Mouse (Mus musculus) heart, embryonic 10.5 days (tissue): ENCODE measurements at regions not wholly inside any gene's neighbourhood (a gene's known extent, or its start where the extent isn't known, plus 50 kb on each side); places are given as distances from the start of the nearest gene placed in this dataset.
"Not testable (repeated sequence)": the region's sequence is repeated elsewhere in the genome, so short reads cannot be mapped to it uniquely, and the experiment has no call there.

Experiments
- DNase-seq: peaks from one replicate; pipeline ENCODE4 v3.0.0-alpha.2; 2017; ENCODE audit warnings: low spot score
- H3K27ac ChIP-seq: fragments of 300-500 bp; sonication (generic); 2 replicates; pipeline ENCODE4 v1.5.1; 2016; ENCODE audit warnings: mild to moderate bottlenecking
- H3K27me3 ChIP-seq: fragments of 300-500 bp; sonication (generic); 2 replicates; pipeline ENCODE4 v1.6.1; 2016; ENCODE audit warnings: mild to moderate bottlenecking; ENCODE audit not compliant: poor library complexity, insufficient read depth, severe bottlenecking
- H3K36me3 ChIP-seq: fragments of 300-500 bp; sonication (generic); 2 replicates; pipeline ENCODE4 v1.6.1; 2016; ENCODE audit warnings: mild to moderate bottlenecking, moderate library complexity
- H3K4me1 ChIP-seq: fragments of 300-500 bp; sonication (generic); 2 replicates; pipeline ENCODE4 v1.6.1; 2016; ENCODE audit warnings: mild to moderate bottlenecking
- H3K4me3 ChIP-seq: fragments of 300-500 bp; sonication (generic); 2 replicates; pipeline ENCODE4 v1.5.1; 2016; ENCODE audit warnings: mild to moderate bottlenecking, moderate library complexity
- H3K9me3 ChIP-seq: fragments of 300-500 bp; sonication (generic); 2 replicates; pipeline ENCODE4 v1.6.1; 2016; ENCODE audit warnings: mild to moderate bottlenecking, moderate library complexity
- WGBS: fragments of 180-500 bp; shearing (Covaris S2); methylation state at CpG from one replicate; pipeline ENCODE4 v1.1.7; 2016; 5-methylcytosine and 5-hydroxymethylcytosine counted together

DNA sequence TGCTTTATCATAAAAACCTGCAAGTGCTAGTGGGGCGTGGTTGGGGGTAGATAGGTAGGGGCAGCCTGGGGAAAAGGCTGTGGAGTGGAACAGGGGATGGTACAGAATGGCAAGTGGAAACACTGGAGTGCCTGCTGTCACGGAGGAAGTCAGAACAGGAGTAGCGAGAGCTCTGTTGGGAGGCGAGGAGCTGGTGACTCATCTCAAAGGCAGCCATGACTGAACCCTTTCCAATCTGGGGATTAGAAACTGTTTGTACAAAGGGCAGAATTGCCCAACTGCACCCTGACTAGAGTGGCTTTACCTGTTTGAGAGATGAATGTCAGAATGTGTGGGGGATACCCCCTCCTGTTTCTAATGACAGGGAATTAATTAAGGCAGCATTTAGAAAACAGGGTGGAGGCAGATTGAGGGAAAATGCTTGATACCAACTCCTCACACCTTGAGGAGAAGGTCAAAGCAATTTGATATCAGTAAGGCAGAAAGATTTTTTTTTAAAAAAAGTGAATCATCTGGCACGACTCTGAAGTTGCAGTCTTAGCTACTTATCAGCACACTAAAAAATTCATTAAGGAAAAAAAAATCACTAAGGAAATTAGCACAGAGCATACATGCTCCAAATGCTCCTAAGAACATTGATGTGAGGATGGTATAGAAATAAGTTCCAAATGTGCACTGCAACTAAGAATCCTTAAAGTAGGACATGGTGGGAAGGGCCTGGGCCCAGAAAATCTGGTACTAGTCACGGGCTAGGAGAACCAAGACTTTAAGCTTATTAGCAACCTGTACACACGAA, 54.7 kb upstream of the Usp25 start:
- Histone ChIP-seq H3K4me3 (no peak overlapping the region), H3K27ac (no peak overlapping the region), H3K36me3 (no peaks in the 10 kb centered on the region), H3K4me1 (0 out of 2 replicates have a peak, but pooled peaks cover 4% of the 10 kb centered on the region), H3K9me3 (peaks cover 4% of the 10 kb centered on the region; the same call in 1 of the 2 replicates), H3K27me3 (no peaks in the 10 kb centered on the region)
- 52% methylated on average over 7 of the region's 7 CpGs for WGBS
- no peak for DNase-seq

DNA sequence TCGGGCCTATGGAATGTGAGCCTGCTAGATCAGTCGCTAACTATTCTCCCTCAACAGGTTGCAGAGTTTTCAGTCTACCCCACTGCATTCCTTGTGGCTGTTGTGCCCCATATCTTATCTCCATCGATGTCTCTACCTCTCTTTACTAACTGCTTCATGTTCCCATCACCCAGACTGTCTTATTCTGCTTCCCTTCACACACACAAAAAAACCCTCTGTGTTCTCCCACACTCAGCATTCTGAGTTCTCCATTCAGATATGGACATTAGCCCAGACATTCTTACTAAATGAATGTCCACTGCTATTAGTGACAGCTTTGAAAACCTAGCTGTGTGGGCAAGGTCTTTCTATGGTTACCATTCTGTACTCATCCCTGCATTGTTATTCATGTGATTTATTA, 56.0 kb upstream of the Usp25 start:
- Histone ChIP-seq H3K4me1 (0 out of 2 replicates have a peak, but pooled peaks cover 4% of the 10 kb centered on the region), H3K27me3 (no peaks in the 10 kb centered on the region), H3K4me3 (no peak overlapping the region), H3K36me3 (no peaks in the 10 kb centered on the region), H3K27ac (no peak overlapping the region), H3K9me3 (peaks cover 6% of the 10 kb centered on the region; the same call in 1 of the 2 replicates)
- WGBS, result 69% methylated on average over 3 of the region's 3 CpGs
- DNase-seq, result no peak

DNA sequence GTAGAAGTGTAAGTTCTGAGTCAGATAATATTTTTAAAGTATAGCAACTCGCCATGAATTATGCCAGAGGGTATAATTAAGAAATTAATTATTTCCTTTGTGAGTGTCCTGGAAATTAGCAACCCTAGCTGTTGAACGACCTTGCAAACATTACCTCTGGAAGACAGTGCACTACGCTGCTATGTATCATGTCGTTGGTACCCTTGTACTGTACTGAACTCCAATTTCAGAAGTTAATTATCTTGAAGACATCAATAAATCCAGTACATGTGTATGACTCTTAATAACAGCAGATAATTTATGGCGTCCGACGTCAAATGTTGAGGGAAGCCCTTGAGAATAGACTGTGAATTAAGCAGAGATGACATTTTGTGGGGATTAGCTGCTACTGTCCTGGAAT, 56.4 kb upstream of the Usp25 start:
- H3K9me3 ChIP-seq, result peaks cover 6% of the 10 kb centered on the region; the same call in 1 of the 2 replicates
- 88% methylated on average over 7 of the region's 7 CpGs for WGBS
- H3K36me3 ChIP-seq, result no peaks in the 10 kb centered on the region
- no peak overlapping the region for H3K27ac ChIP-seq
- H3K4me3 ChIP-seq, result no peak overlapping the region
- H3K27me3 ChIP-seq, result no peaks in the 10 kb centered on the region
- 0 out of 2 replicates have a peak, but pooled peaks cover 4% of the 10 kb centered on the region for H3K4me1 ChIP-seq
- no peak for DNase-seq

DNA sequence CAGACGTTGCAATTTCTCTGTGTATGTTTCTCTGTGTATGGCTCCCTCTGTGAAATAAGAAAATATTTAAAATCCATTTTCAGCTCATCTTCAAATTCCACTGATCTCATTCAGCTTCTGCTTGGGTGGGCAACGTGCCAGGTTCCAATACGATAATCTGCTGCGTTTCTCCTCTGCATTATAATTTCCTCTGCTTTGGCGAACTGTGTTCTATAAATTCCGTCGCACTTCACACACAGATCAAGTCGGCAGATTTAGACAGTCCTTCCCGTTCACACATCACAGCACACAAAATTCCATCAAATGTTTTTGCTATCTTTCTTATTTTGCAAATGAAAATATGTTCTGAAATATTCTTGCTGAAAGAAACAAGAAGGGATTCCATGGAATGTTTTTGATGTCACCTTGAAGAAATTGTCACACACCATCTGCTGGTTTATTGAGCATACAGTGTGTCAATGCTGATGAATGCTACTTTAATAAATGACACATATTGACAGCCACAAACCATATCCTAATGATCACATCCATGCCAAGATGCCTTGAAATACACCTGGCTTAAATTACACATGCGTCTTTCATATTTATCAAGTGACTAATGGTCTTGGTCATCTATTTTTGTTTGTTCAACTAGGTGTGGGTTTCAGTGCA, 62.5 kb upstream of the Usp25 start:
- 85% methylated on average over 10 of the region's 10 CpGs for WGBS
- no peak overlapping the region for H3K27ac ChIP-seq

DNA sequence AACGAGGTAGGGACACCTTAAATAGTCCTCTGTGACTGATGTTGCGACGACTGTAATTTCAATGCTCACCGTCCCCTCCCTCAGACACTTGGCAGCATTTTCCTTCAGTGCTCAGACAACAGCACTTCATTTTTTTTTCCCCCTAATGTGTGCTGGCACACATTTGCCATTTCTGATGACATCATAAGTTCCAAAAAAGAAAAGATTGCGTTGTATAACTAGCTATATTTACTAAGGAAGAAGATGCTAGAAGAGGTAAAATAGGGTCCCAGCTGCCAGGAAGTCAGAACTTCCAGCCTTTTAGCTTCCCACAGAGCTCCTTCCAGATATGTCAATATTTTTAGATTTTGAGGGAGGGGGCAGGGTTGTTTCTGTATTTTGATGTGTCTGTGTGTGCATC, 66.5 kb upstream of the Usp25 start:
- H3K4me3 ChIP-seq, result no peak overlapping the region
- 84% methylated on average over 5 of the region's 5 CpGs for WGBS
- DNase-seq, result no peak
- no peaks in the 10 kb centered on the region for H3K9me3 ChIP-seq
- H3K4me1 ChIP-seq, result no peaks in the 10 kb centered on the region
- H3K36me3 ChIP-seq, result no peaks in the 10 kb centered on the region
- no peaks in the 10 kb centered on the region for H3K27me3 ChIP-seq
- no peak overlapping the region for H3K27ac ChIP-seq

More for the DNA sequence above, 62.5 kb upstream of the Usp25 start:
- Histone ChIP-seq H3K4me1 (no peaks in the 10 kb centered on the region), H3K36me3 (no peaks in the 10 kb centered on the region), H3K9me3 (peaks cover 6% of the 10 kb centered on the region; the same call in 1 of the 2 replicates), H3K4me3 (no peak overlapping the region), H3K27me3 (no peaks in the 10 kb centered on the region)
- DNase-seq, result no peak

DNA sequence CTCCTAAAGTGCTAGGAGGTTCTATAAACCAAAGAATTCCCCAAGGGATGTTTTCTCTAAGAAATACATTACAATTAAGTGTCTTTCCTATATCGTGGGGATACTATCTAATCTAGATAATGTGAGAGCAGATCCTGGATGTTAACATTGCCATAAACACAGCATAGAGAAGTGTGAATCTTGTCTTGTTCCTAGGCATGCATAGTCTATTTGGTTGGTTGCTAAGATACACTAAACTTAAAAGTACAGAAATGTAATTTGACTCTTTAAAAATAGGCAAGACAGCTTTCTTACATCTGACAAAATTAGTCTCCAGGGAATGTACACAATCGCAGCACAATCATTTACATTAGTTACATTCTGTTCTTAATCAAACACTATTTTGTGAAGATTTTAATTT, 75.4 kb upstream of the Usp25 start:
- 72% methylated on average over 2 of the region's 2 CpGs for WGBS
- H3K27ac ChIP-seq, result no peak overlapping the region
- H3K4me1 ChIP-seq, result no peaks in the 10 kb centered on the region
- no peak overlapping the region for H3K4me3 ChIP-seq
- DNase-seq, result no peak
- no peaks in the 10 kb centered on the region for H3K27me3 ChIP-seq
- no peaks in the 10 kb centered on the region for H3K9me3 ChIP-seq
- H3K36me3 ChIP-seq, result no peaks in the 10 kb centered on the region

DNA sequence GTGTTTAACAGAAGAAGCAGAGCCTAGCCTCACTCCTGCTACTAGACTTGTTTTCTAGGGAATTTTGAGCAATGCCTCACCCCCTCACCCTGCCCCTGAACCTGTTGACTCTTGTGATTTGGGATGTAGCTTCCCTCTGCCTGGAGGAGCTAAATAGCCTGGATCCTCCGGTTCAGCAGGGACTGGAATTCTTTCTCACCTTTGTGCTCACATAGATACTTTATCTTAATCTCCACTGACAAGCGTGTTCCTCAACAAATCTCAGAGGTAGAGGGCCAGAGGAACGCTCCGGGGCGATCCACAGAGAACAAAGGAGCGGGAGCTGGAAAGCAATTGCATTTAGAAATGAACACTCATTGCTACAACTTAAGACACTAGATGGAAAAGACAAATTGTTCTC, 85.6 kb upstream of the Usp25 start:
- H3K36me3 ChIP-seq, result no peaks in the 10 kb centered on the region
- no peak overlapping the region for H3K4me3 ChIP-seq
- no peaks in the 10 kb centered on the region for H3K9me3 ChIP-seq
- 58% methylated on average over 6 of the region's 6 CpGs for WGBS
- H3K27me3 ChIP-seq, result no peaks in the 10 kb centered on the region
- DNase-seq, result no peak
- H3K27ac ChIP-seq, result no peak overlapping the region
- no peaks in the 10 kb centered on the region for H3K4me1 ChIP-seq

DNA sequence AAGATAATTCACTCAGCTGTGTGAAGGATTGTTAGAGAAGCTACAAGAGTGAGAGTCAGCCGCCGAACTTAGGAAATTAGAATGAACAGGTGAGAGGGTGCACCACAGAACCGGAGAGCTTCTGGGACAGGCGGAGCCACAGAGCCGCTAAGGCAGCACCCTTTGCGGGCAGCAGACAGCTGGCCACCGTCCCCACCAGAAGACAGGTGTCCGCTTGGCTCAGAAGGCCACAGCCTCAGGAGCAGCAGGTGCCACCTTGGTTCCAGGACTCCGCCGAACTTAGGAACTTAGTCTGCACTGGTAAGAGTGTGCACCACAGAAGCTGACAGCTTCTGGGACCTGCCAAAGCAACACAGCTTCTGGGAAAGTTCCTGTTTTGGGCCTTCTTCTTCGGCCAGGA, 93.4 kb upstream of the Usp25 start:
- H3K9me3 ChIP-seq, DNase-seq, H3K4me1 ChIP-seq, H3K36me3 ChIP-seq, H3K27ac ChIP-seq, H3K27me3 ChIP-seq, H3K4me3 ChIP-seq: not testable (repeated sequence)
- WGBS, result 89% methylated on average over 11 of the region's 11 CpGs

DNA sequence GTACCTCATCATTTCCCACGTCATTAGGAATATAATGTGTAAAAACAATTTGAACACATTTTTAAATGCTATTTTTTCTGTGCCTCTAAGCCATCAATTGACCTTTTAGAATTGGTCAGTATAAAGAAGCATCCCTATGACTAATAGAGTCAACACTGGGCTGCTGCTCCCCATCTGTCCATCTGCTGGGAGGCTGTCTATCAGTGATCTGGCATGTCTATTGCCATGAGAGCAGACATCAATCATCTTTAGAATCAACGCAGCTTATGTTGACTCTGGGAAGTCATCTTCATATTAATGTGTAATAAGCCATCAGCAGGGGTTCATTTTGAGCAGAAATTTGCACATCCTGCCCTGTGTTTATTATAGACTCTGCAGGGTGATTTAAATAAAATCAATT, 94.9 kb upstream of the Usp25 start:
- 77% methylated on average over 2 of the region's 2 CpGs for WGBS
- no peak for DNase-seq

DNA sequence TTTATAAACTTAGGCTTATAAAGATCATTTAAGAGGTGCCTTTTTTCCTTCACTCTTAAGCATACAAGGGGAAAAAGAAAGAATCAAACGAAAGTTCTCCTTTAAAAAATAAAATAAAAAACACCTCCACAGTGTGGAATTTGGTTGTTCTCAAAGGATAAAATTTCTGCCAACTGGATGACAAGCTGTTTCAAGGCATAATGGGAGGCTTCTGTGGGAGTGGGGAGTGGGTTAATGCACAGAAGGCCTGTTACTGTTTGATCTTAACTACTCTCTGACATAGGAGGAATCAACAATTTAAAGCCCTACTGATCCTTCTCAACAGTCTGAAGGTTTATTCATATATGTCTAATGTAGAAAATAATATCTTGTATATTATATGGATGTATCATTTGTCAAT, 99.2 kb upstream of the Usp25 start:
- Histone ChIP-seq H3K36me3 (no peaks in the 10 kb centered on the region), H3K9me3 (no peaks in the 10 kb centered on the region), H3K4me3 (no peak overlapping the region), H3K4me1 (no peaks in the 10 kb centered on the region), H3K27ac (no peak overlapping the region), H3K27me3 (no peaks in the 10 kb centered on the region)
- DNase-seq, result no peak
- 64% methylated on average over 1 of the region's 1 CpGs for WGBS

More for the DNA sequence above, 94.9 kb upstream of the Usp25 start:
- no peak overlapping the region for H3K27ac ChIP-seq
- H3K4me1 ChIP-seq, result no peaks in the 10 kb centered on the region
- H3K36me3 ChIP-seq, result no peaks in the 10 kb centered on the region
- no peaks in the 10 kb centered on the region for H3K9me3 ChIP-seq
- H3K27me3 ChIP-seq, result no peaks in the 10 kb centered on the region
- H3K4me3 ChIP-seq, result no peak overlapping the region

DNA sequence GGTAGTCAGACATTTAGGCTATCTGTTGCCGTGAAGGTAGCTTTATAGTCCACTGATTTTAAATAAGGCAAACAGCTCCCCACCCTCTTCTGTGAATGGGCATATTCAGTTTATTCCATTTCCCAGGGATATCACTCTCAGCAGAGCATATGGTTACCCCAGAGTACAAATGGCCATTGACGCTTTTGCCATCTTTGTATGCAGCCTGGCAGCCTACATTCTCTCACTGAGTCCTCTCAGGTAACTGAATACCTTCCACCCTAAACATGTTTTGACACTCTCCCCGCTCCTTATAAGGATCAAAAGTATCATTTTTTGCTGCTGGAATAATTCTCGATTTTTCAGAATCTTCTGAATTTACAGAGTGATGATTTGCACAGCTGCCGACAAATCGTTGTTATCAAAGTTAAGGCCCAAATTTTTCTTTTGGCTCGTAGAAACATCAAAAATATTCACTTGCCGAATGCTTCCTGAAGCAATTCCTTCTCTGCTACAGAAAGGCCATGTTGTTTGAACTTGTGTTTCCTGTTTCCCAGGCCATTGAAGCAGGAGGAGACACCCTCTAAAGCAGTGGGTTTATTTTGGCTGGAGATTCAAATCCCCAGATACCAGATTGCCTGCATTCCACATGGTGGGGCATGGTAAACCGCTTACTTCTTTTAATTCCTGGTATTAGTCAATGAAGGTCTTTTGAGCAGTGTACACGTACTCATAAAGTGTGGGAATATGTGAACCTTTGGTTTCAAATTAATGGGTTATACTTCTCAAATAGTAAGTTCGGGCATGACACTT, 108.1 kb upstream of the Usp25 start:
- 81% methylated on average over 11 of the region's 11 CpGs for WGBS
- DNase-seq, result no peak

DNA sequence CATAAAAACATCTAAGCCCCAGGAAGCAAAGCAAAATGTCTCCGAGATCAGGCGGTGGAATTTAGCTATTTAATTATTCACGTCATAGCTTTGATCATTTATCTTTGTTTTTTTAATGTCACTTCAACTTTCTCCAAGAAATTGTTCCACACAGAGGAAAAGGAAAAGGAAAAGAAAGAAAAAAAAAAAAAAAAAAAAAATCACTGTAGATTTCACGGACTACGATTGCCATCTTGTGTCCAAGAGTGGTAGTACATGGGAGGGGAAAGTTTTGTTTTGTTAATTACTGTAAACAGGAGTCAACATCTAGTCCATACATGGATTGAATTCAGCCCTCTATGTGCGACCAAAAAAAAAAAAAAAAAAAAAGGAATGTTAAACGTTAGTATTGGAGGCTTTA, 114.4 kb upstream of the Usp25 start:
- Histone ChIP-seq H3K27ac (no peak overlapping the region), H3K4me3 (no peak overlapping the region), H3K9me3 (no peaks in the 10 kb centered on the region), H3K4me1 (no peaks in the 10 kb centered on the region), H3K36me3 (no peaks in the 10 kb centered on the region), H3K27me3 (no peaks in the 10 kb centered on the region)
- WGBS, result 18% methylated on average over 7 of the region's 7 CpGs
- no peak for DNase-seq

More for the DNA sequence above, 108.1 kb upstream of the Usp25 start:
- H3K9me3 ChIP-seq, result no peaks in the 10 kb centered on the region
- H3K36me3 ChIP-seq, result no peaks in the 10 kb centered on the region
- no peaks in the 10 kb centered on the region for H3K4me1 ChIP-seq
- no peak overlapping the region for H3K27ac ChIP-seq
- no peak overlapping the region for H3K4me3 ChIP-seq
- no peaks in the 10 kb centered on the region for H3K27me3 ChIP-seq

DNA sequence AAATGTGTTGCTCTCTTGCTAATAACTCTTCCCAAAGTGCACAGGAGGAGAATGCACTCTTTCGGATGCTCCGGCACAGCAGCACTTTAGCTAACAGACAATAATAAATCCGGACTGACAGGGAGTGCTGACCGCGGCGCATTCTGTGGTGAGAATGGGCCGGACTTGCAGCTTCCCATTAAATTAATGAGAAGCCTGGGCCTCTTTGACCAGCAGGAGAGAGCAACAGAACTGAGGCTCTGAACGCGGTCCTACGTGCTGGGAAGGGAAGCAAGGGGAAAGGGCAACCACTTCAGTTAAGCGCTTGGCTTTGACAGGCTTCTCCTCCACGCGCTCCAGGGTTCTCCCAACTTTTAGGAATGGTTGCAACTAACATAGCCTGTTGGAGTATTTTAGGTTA, 117.2 kb upstream of the Usp25 start:
- 48% methylated on average over 13 of the region's 13 CpGs for WGBS
- no peaks in the 10 kb centered on the region for H3K27me3 ChIP-seq
- no peak overlapping the region for H3K4me3 ChIP-seq
- H3K36me3 ChIP-seq, result no peaks in the 10 kb centered on the region
- no peaks in the 10 kb centered on the region for H3K4me1 ChIP-seq
- no peak for DNase-seq
- H3K27ac ChIP-seq, result no peak overlapping the region
- no peaks in the 10 kb centered on the region for H3K9me3 ChIP-seq
